Mouse (Mus musculus) macrophage (primary cell): ENCODE data around the gene Hoxd3. TPM values are rescaled to one million over a fixed set of nuclear protein-coding genes. Genes with fewer than 3 reads are reported as not detected.

Experiments
- H3K27ac ChIP-seq: fragments of 350-480 bp; formaldehyde crosslinking; 2 replicates; pipeline ENCODE4 v1.9.0; 2021
- H3K36me3 ChIP-seq: fragments of 350-480 bp; formaldehyde crosslinking; 2 replicates; pipeline ENCODE4 v1.9.0; 2021; ENCODE audit errors: inconsistent target
- H3K4me3 ChIP-seq: fragments of 350-480 bp; formaldehyde crosslinking; 2 replicates; pipeline ENCODE4 v1.9.0; 2021; ENCODE audit errors: inconsistent target
- H3K79me2 ChIP-seq: fragments of 350-480 bp; formaldehyde crosslinking; 2 replicates; pipeline ENCODE4 v1.9.0; 2021; ENCODE audit errors: inconsistent target
- WGBS: methylation state at CpG from one replicate; pipeline ENCODE4 v1.1.7; 2026; ENCODE audit warnings: inconsistent platforms; ENCODE audit not compliant: missing documents; 5-methylcytosine and 5-hydroxymethylcytosine counted together
- polyA plus RNA-seq: library from polyadenylated mRNA; stranded (reverse); fragments of 250-400 nt; gene quantifications from 3 replicates; pipeline ENCODE4 v1.2.4, GENCODE M21; 2018; ENCODE audit warnings: inconsistent platforms
- total RNA-seq, 78 experiments: library from RNA; depleted of rRNA; stranded (reverse); fragments of 250-400 nt; gene quantifications; 1 replicate in 9 of 78; 2 replicates in 24 of 78; 3 replicates in 43 of 78; 4 replicates in 2 of 78; pipeline ENCODE4 v1.2.4; 2018; ENCODE audit warnings: inconsistent platforms in 56 of 78

Hoxd3 gene
- not detected for total RNA-seq (2018; cell fraction: chromatin; rRNA removed)
- not detected for total RNA-seq (2018; cell fraction: cytosol; rRNA removed)
- not detected for total RNA-seq (2018; cell fraction: nucleus; rRNA removed)
- not detected in 3 replicates for polyA plus RNA-seq

DNA sequence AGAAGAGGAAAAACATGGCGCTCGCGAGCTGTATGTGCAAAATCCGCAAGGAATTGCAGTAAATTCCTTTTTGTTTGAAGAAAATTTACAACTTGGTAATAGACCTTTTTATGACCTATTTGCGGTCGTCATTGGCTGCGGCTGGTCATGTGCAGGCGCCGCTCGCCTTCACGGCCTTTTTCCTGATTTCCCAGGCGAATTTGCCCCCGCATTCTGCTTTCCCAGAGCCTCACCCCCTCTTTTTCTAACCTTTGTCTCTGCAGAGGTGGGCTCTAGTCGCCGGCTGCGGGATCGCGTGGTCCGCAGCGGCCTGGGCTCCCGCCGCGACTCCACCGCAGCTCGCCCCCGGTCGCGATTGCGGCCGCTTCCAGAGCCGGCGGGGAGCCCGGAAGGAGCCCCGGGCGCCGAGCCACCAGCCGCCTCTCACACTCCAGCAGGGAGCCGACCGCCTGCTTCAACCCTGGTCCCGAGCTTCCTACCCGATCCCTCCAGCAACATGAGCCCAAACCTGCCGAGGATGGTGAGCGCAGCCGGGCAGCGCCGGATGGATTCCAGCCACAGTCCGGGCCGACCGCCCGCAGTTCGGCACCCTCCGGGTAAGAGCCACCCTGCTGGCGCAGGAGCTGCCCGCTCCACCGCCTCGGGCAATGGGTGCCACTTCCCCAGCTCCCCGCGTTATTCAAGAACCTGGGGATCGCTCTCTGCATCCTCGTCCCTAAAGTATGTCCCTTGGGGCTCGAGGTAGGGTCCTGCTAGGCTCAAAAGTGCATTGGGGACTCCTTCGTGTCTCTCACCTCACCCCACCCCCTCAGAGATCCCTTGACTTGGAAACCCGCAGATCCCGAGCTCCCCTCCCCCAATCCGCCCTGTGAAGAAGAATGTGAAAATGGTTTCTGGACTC lies at the start of gene Hoxd3, which contains the start of gene Hoxd4:
Gene Hoxd3, plus strand, starts transcription at position 207 of the 901 bp plus-strand sequence.
Gene Hoxd4, plus strand, starts transcription at position 209 of the 901 bp plus-strand sequence.
- no peaks in the 10 kb centered on the region for H3K79me2 ChIP-seq
- WGBS = 4% methylated on average over 65 of the region's 65 CpGs
- no peaks in the 10 kb centered on the region for H3K36me3 ChIP-seq
- H3K4me3 ChIP-seq = no peak within 1 kb of the TSS
- no peak within 1 kb of the TSS for H3K27ac ChIP-seq

DNA sequence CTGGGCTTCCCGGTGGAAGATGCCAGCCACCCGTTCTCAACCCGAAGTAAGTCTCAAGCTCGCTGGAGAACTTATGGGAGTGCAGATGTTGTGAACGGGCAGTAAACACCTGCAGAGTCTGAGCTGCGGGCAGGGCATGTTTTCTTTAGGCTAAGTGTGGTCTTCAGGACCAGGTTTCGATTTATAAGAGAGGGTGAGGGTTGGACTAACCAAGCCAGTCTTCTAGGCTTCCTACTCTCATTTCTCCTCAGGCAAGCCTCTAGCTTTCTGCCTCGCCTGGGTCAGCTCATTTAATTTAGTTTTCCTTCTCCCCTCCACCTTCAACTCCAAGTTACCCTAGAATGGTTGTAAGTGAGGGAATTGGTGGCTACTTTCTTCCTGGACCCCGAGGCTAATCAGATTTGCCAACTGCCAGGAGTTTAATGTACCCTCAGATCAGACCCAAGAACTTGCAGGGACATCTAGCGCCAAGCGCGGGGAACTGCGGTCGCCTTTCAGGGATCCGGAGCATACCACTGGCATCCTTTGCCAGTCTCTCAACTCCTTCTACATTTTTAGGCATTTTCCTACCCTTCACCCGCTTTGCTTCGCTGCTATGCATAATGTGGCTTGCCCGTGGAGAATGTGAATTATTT lies 48.3 kb upstream of the Hoxd3 start:
- WGBS = 8% methylated on average over 18 of the region's 18 CpGs
- H3K36me3 ChIP-seq = no peaks in the 10 kb centered on the region
- no peak overlapping the region for H3K27ac ChIP-seq
- H3K79me2 ChIP-seq = no peaks in the 10 kb centered on the region
- H3K4me3 ChIP-seq = no peak overlapping the region

DNA sequence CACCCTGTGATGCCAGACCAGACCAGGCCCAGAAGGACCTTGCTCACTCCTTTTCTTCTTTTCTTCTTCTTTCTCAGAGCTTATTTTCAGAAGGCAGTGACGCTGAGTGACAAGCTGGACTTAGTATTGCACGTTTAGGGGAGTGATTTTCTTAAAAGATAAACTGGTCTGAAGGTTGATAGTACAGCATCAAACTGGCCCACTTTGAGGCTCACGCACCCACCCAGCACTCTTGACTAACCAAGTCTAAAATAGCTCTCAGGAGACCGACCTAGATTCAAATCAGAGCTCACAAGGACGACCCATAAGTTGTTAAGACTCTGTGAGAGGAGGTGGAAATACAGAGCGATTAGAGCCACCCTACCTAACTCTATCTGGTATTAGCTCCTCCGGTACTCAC lies 45.3 kb upstream of the Hoxd3 start:
- Histone ChIP-seq H3K4me3 (no peak overlapping the region), H3K36me3 (no peaks in the 10 kb centered on the region), H3K27ac (no peak overlapping the region), H3K79me2 (no peaks in the 10 kb centered on the region)
- WGBS = 5% methylated on average over 7 of the region's 7 CpGs

DNA sequence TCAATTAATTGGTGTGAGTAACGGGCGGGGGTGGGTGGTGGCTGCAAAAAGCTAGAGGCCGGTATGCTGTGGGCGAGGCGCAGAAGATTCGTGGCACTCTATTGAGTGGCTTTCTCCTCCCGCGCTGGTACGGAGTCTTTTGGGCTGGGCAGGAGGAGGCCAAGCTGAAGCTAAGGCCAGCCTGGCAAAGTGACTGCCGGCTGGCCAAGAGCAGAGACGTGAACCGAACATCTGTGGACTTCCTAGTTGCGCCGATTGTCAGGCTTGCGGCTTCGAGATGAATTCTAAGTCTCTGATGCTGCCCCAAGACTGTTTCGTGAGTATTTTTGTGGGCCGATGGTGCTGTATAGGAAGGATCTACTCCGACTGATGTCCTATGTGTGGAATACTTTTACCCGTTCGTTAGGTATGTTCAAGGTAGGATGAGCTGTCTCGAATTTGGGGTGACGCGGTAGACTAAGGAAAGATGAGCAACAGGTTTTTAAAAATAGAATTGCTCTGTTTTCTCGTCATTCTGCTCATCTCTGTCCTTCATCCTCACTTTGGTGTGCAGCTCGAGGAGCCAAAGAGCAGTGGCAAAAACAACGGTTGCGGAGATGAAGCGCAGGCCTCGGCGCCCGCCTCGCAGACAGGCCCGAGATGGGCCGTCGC lies 44.4 kb upstream of the Hoxd3 start:
- Histone ChIP-seq H3K36me3 (no peaks in the 10 kb centered on the region), H3K27ac (no peak overlapping the region), H3K4me3 (no peak overlapping the region), H3K79me2 (no peaks in the 10 kb centered on the region)
- WGBS = 12% methylated on average over 36 of the region's 36 CpGs

DNA sequence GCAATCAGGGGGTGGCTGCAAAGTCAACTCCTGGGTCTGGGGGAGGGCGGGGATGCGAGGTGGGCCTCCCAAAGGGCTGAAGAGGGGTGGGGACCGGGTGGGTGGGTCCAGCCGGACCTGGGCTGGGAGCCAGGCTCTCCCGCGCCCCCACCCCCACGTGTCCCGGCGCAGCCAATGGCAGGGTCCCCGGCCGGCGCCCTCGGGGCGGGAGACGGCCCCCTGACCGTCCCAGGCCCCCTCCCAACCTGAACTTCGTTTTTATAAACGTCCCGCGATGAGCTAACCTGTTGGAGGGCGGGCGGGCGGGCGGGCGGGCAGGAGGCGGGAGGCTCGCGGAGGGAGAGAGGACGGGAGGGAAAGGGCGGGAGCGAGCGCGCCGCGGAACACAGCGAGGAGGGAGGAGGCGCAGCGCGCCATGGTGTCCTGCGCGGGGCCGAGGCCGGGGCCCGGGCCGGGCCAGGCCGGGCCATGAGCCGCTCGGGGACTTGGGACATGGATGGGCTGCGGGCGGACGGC lies 43.8 kb upstream of the Hoxd3 start, which contains the start of gene Hoxd13:
Gene Hoxd13, plus strand, starts transcription at position 469 of the 516 bp plus-strand sequence.
- 2% methylated on average over 22 of the region's 51 CpGs for WGBS
- Histone ChIP-seq H3K27ac (no peak within 1 kb of the TSS), H3K79me2 (no peaks in the 10 kb centered on the region), H3K36me3 (no peaks in the 10 kb centered on the region), H3K4me3 (no peak within 1 kb of the TSS)

DNA sequence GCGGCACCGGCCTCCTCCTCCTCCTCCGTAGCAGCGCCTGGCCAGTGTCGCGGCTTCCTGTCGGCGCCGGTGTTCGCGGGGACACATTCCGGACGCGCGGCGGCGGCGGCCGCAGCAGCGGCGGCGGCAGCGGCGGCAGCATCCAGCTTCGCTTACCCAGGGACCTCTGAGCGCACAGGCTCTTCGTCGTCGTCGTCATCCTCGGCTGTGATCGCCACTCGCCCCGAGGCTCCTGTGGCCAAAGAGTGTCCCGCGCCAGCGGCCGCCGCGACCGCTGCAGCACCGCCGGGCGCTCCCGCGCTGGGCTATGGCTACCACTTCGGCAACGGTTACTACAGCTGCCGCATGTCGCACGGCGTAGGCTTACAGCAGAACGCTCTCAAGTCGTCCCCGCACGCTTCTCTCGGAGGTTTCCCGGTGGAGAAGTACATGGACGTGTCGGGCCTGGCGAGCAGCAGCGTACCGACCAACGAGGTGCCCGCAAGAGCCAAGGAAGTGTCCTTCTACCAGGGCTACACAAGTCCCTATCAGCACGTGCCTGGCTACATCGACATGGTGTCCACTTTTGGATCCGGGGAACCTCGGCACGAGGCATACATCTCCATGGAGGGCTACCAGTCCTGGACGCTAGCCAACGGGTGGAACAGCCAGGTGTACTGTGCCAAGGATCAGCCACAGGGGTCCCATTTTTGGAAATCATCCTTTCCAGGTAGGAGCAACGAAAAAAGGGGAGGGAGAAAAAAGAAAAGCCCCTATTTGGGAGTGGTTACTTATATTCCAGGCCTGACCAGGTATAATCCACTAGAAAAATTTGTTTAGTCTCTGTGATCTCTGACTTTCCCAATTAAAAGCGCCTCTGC lies 43.1 kb upstream of the Hoxd3 start:
- Histone ChIP-seq H3K79me2 (no peaks in the 10 kb centered on the region), H3K4me3 (no peak overlapping the region), H3K27ac (no peak overlapping the region), H3K36me3 (no peaks in the 10 kb centered on the region)
- 2% methylated on average over 59 of the region's 74 CpGs for WGBS

DNA sequence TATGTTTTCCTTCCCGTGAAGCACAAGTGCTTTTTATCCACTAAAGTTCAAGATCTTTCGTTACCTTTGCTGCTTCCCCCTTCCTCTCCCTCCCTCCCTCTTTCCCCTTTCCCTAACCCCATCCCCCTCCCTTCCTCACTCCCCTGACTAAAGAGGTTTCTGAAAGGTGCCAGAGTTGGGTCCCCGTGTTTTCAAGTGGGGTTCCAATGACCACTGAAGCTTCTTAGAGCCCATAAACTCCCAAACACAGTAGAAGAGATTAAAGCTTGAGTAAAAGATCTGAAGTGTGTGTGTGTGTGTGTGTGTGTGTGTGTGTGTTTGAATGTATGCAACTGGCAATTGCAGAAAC lies 42.5 kb upstream of the Hoxd3 start:
- WGBS = 3% methylated on average over 3 of the region's 3 CpGs

DNA sequence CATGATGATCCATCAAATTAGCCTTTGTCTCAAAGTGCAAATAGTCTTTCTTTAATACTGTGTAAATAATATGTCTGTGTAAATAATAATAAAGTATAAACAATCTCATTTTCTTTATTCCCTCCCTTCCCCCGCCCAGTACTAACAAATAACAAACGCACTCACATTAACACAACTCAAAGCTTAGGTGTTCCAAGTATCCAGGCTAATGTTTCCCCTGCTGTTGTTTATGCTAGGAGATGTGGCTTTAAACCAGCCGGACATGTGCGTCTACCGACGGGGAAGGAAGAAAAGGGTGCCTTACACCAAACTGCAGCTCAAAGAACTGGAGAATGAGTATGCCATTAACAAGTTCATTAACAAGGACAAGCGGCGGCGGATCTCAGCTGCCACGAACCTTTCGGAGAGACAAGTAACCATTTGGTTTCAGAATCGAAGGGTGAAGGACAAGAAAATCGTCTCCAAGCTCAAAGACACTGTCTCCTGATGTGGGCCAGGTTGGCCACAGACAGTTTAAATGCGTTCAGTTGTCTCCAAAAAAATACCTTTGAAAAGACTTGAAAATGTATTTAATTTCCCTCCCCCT lies 42.0 kb upstream of the Hoxd3 start:
- Histone ChIP-seq H3K36me3 (no peaks in the 10 kb centered on the region), H3K27ac (no peak overlapping the region), H3K4me3 (no peak overlapping the region), H3K79me2 (no peaks in the 10 kb centered on the region)
- 10% methylated on average over 14 of the region's 14 CpGs for WGBS

More for the DNA sequence above, 42.5 kb upstream of the Hoxd3 start:
- no peaks in the 10 kb centered on the region for H3K36me3 ChIP-seq
- H3K4me3 ChIP-seq = no peak overlapping the region
- no peaks in the 10 kb centered on the region for H3K79me2 ChIP-seq
- no peak overlapping the region for H3K27ac ChIP-seq

DNA sequence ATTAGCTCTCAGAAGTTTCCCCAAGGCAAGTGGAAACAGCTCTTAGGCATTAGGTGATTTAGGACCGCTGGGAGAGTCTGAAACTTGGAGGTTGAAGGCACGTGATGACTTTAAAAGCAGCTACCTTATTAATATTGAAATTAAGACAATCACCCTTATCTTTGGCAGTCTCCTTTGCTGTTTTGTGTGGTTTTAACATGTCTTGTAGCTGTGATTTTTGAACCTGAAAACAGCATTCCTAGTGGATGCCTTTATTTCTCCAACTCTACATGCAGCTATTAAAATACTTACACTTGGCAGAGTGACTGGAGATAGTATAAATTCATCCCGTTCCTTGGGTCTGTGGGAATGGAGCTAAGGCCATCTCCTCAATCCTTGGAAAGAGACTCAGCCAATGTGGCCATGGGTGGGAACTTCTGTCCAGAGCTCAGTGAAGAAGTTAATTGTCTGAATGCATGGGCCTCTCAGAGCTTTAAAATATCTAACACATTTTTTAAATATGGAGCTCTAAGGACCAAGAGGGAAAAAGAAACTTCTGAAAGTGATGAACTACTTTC lies 41.0 kb upstream of the Hoxd3 start:
- Histone ChIP-seq H3K4me3 (no peak overlapping the region), H3K36me3 (no peaks in the 10 kb centered on the region), H3K79me2 (no peaks in the 10 kb centered on the region), H3K27ac (no peak overlapping the region)
- 26% methylated on average over 3 of the region's 3 CpGs for WGBS

DNA sequence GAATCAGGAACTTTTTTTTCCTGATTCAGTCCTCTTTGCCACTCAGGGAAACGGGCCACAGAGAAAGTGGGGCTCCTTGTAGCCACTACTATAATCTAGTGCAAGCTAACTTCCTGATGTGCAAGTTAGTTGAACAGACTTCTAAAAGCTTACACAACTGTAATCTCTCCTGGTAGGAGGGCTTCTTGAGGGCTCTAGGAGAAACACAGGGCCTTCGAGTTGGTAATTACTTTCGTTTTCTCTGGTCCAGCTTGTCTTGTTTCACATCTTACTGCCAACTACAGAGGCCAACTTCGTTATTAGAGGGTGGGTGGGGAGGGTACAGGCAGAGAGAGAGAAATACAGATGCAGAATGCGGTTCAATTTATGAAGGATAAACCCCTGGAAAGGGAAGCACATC lies 39.9 kb upstream of the Hoxd3 start:
- 38% methylated on average over 5 of the region's 5 CpGs for WGBS
- Histone ChIP-seq H3K79me2 (no peaks in the 10 kb centered on the region), H3K36me3 (no peaks in the 10 kb centered on the region), H3K4me3 (no peak overlapping the region), H3K27ac (no peak overlapping the region)

DNA sequence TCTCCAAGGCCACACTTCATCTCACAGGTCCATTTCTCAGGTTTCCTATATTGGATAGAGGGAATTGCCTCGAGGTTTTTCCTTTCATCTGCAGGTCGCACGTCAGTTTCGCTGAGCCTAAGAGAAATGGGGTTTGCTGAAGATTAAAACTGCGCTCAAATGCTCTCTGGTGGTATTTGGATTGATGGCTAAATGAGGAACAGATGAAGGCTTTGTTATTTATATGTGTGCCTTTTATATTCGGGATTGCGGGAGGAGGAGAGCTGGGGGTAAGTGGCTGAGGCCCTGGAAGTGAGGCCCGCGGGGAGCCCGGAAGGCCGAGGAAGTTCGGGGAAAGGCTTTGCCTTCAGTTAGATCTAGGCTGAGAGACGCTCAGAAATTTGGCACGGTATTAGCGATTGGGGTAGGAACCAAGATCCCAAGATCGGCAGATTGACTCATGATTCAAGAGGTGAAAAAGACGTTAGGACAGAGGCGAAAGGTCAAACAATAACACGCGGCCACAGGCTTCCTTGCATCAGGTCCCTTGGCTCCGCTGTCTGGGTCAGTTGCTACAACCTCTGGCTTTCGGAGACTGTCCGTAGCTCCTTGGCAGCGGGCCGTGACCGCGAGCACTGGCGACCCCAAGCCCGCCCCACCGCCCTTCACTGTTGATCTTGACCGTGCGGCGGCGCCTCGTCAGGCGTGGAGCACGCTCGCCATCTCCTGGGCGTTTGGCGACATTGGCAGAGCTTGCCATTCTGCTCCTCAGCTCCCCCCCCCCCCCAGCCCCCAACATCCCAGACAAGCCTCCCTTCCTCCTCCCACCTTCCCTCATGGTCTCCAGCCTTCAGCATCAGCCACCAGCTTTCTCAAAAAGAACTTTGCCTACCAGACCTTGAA lies 39.0 kb upstream of the Hoxd3 start:
- Histone ChIP-seq H3K27ac (no peak overlapping the region), H3K79me2 (no peaks in the 10 kb centered on the region), H3K36me3 (no peaks in the 10 kb centered on the region), H3K4me3 (no peak overlapping the region)
- WGBS = 7% methylated on average over 28 of the region's 40 CpGs

DNA sequence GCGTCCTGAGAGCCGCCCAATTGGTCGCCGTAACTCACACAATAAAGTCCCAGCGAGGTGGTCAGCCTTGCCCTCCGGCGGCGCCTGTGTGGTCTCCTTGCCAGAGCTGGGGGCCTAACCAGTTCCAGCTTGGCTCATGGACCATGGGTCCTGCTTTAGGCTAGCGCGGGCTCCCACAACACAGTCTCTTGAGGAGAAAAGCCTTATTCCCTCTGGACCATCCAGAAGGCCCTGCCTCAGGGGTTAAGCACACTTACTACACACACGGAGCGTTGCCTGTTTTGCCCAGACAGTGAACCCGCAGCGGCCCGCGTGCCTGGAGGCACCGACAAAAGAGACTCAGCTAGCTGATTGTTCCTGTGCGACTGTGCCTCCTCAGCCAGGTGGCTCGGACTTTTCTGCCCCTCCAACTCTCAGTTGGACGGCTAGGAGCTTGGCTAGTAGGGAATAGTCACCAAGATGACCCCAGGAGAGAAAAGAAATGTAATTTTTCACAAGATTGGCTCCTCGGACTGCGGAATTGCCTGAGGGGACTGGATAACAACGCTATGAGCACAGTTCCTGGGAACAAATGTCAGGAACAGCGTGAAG lies 37.8 kb upstream of the Hoxd3 start:
- H3K79me2 ChIP-seq = no peaks in the 10 kb centered on the region
- H3K36me3 ChIP-seq = no peaks in the 10 kb centered on the region
- no peak overlapping the region for H3K4me3 ChIP-seq
- H3K27ac ChIP-seq = no peak overlapping the region
- WGBS = 7% methylated on average over 21 of the region's 24 CpGs
